Mouse (Mus musculus) MEL (cell line): ENCODE results near the gene Unc13a.

Source experiments
- CTCF ChIP-seq, 3 experiments: IDR thresholded peaks in 2 of 3; conservative IDR thresholded peaks in 1 of 3; 2 replicates each; pipeline ENCODE4 v1.5.1; 2011 to 2012; ENCODE audit warnings: low read length in 3 of 3, low read depth in 2 of 3, mild to moderate bottlenecking in 2 of 3, improper control_type of control experiment in 1 of 3, inconsistent platforms in 1 of 3, mixed read lengths in 1 of 3, moderate library complexity in 1 of 3; ENCODE audit not compliant: control insufficient read depth in 1 of 3, insufficient read depth in 1 of 3, poor library complexity in 1 of 3, severe bottlenecking in 1 of 3
- ELF1 ChIP-seq: IDR thresholded peaks from 2 replicates; pipeline ENCODE4 v1.6.1; 2014; ENCODE audit warnings: low read depth, mild to moderate bottlenecking, inconsistent platforms, low read length, improper control_type of control experiment, moderate library complexity
- GATA1 ChIP-seq: IDR thresholded peaks from 2 replicates; pipeline ENCODE4 v1.6.1; 2011; ENCODE audit warnings: low read depth, low read length, improper control_type of control experiment
- MAFK ChIP-seq: IDR thresholded peaks from 2 replicates; pipeline ENCODE4 v1.6.1; 2011; ENCODE audit warnings: low read depth, mild to moderate bottlenecking, low read length, improper control_type of control experiment, borderline replicate concordance
- MAX ChIP-seq: IDR thresholded peaks from 2 replicates; pipeline ENCODE4 v1.6.1; 2011; ENCODE audit warnings: low read length, improper control_type of control experiment
- SIN3A ChIP-seq: IDR thresholded peaks from 2 replicates; pipeline ENCODE4 v1.6.1; 2012; ENCODE audit warnings: low read length, improper control_type of control experiment, inconsistent platforms
- USF1 ChIP-seq: IDR thresholded peaks from 2 replicates; pipeline ENCODE4 v1.6.1; 2014; ENCODE audit warnings: low read depth, mild to moderate bottlenecking, inconsistent platforms, low read length, improper control_type of control experiment, moderate library complexity

- TF ChIP-seq USF1 (no peak), CTCF (IDR thresholded peaks at IDR 0.05 in 2 of 3, conservative IDR thresholded peaks at IDR 0.05 in 1 of 3; ENCODE audit: control insufficient read depth in 1 of 3, insufficient read depth in 1 of 3, low read depth in 2 of 3, low read length in 3 of 3, poor library complexity in 1 of 3, severe bottlenecking in 1 of 3) (no peak), MAFK (no peak), ELF1 (no peak), MAX (no peak), SIN3A (no peak), GATA1 (no peak)
Observed at GRCm38 (mm10) chr8:71625088-71625487, 46.5 kb downstream of the Unc13a start.
